Mouse (Mus musculus) stomach, postnatal 0 days (tissue): Measurements from ENCODE around the gene Il18r1.

Experiments
- CTCF ChIP-seq: IDR thresholded peaks from 2 replicates; pipeline ENCODE4 v1.5.1; 2016; ENCODE audit warnings: antibody characterized with exemption, low read depth, mild to moderate bottlenecking, moderate library complexity
- EP300 ChIP-seq: optimal IDR thresholded peaks from 2 replicates; pipeline ENCODE3; 2016; ENCODE audit warnings: antibody characterized with exemption

- TF ChIP-seq EP300, result no peak
- no peak for TF ChIP-seq CTCF
These were observed 7.0 kb downstream of the Il18r1 start for GRCm38 (mm10) chr1:40472401-40472800.
